Mouse (Mus musculus): ENCODE measurements around the gene Gstp3.

DNA sequence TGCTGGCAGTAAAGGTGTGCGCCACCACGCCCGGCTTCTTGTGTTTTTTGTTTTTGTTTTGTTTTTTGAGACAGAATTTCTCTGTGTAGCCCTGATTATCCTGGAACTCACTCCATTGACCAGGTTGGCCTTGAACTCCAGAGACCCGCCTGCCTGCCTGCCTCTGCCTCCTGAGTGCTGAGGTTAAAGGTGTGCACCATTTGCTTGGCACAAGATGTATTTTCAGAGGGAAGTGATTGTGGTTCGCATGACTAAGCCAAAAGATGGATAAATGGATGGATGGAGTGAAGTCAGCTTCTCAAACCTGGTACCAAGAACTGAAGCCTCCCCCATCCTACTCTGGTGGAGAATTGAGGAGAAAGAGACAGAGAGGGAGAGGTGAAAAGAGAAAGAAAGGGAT is 4.8 kb downstream of the Gstp3 start:
- TF ChIP-seq CTCF (IDR thresholded peaks at IDR 0.05; ENCODE audit: control insufficient read depth, insufficient read depth, low read length) (no peak), POLR2A (IDR thresholded peaks at IDR 0.05; ENCODE audit: borderline replicate concordance, control insufficient read depth, low read depth, low read length) (no peak)
